Mouse (Mus musculus): Measurements from ENCODE around the gene Inpp5k. TPM values are rescaled to one million over a fixed set of nuclear protein-coding genes. Genes with fewer than 3 reads are reported as not detected.

Gene Inpp5k
- polyA plus RNA-seq, 1 experiment from 2014 or later, result 71.4 TPM

GRCm38 (mm10) chr11:75669176-75669852 lies 38.5 kb downstream of the Inpp5k start:
- TF ChIP-seq CTCF (IDR thresholded peaks at IDR 0.05) (no peak), EP300 (IDR thresholded peaks at IDR 0.05) (no peak)
- no peak overlapping the region for H3K4me3 ChIP-seq (ENCODE audit: low read depth, low read length)
- ATAC-seq, result no peak
- H3K4me2 ChIP-seq (replicated peaks; ENCODE audit: low read depth, low read length), result no peak overlapping the region
- no peak overlapping the region for H3K9ac ChIP-seq (replicated peaks; ENCODE audit: low read depth)
- no peaks in the 10 kb centered on the region for H3K4me1 ChIP-seq (ENCODE audit: insufficient read depth, low read depth, low read length)
- no peaks in the 10 kb centered on the region for H3K27me3 ChIP-seq (replicated peaks; ENCODE audit: insufficient read depth, low read length)
- H3K9me3 ChIP-seq (ENCODE audit: low read length), result no peaks in the 10 kb centered on the region
- no peak overlapping the region for H3K27ac ChIP-seq (ENCODE audit: low read length)
- WGBS, result 83% methylated on average over 11 of the region's 11 CpGs
- H3K36me3 ChIP-seq (ENCODE audit: insufficient read depth, low read length), result peaks cover 81% of the 10 kb centered on the region
- no peak for DNase-seq (ENCODE audit: low spot score)

- Histone ChIP-seq H3K27ac (ENCODE audit: low read length) (no peak overlapping the region), H3K4me1 (ENCODE audit: insufficient read depth, low read depth, low read length) (no peaks in the 10 kb centered on the region), H3K36me3 (ENCODE audit: insufficient read depth, low read length) (peaks cover 81% of the 10 kb centered on the region), H3K4me3 (ENCODE audit: low read depth, low read length) (no peak overlapping the region), H3K9ac (replicated peaks; ENCODE audit: low read depth) (no peak overlapping the region), H3K4me2 (replicated peaks; ENCODE audit: low read depth, low read length) (no peak overlapping the region), H3K27me3 (replicated peaks; ENCODE audit: insufficient read depth, low read length) (no peaks in the 10 kb centered on the region), H3K9me3 (ENCODE audit: low read length) (no peaks in the 10 kb centered on the region)
- ATAC-seq (no peak), DNase-seq (ENCODE audit: low spot score) (no peak)
- 83% methylated on average over 12 of the region's 12 CpGs for WGBS
- TF ChIP-seq EP300 (IDR thresholded peaks at IDR 0.05) (no peak), CTCF (IDR thresholded peaks at IDR 0.05) (no peak)
Measured at GRCm38 (mm10) chr11:75669853-75670200, 39.0 kb downstream of the Inpp5k start.

- no peak overlapping the region for H3K4me2 ChIP-seq (replicated peaks; ENCODE audit: low read depth, low read length)
- peaks cover 64% of the 10 kb centered on the region for H3K36me3 ChIP-seq (ENCODE audit: insufficient read depth, low read length)
- DNase-seq (ENCODE audit: low spot score), result no peak
- ATAC-seq, result no peak
- H3K9me3 ChIP-seq (ENCODE audit: low read length), result no peaks in the 10 kb centered on the region
- H3K4me1 ChIP-seq (ENCODE audit: insufficient read depth, low read depth, low read length), result no peaks in the 10 kb centered on the region
- no peak overlapping the region for H3K4me3 ChIP-seq (ENCODE audit: low read depth, low read length)
- H3K27me3 ChIP-seq (replicated peaks; ENCODE audit: insufficient read depth, low read length), result no peaks in the 10 kb centered on the region
- WGBS, result 83% methylated on average over 22 of the region's 22 CpGs
- H3K27ac ChIP-seq (ENCODE audit: low read length), result no peak overlapping the region
- no peak overlapping the region for H3K9ac ChIP-seq (replicated peaks; ENCODE audit: low read depth)
- no peak for TF ChIP-seq EP300 (IDR thresholded peaks at IDR 0.05)
- no peak for TF ChIP-seq CTCF (IDR thresholded peaks at IDR 0.05)
Measured at GRCm38 (mm10) chr11:75671426-75672180, 40.8 kb downstream of the Inpp5k start.

DNA sequence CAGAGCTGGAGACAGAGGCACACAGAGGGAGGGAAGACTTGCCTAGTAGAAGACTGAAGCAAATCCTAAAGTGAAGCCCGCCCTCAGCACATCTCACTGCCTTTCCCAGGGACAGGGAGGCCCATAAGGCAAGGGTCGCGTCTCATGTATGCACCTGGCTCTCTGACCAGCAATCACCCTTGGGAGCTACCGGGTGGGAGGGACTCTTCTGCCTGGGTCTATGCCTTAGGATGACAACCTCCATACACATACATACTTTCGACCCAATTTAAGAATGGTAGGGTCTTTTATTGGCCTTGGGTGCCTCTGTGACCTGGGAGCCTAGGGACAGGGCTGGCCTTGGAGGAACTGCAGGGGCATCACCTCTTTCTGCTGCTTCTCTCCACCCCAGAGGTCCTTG lies 42.6 kb downstream of the Inpp5k start:
- WGBS, result 93% methylated on average over 4 of the region's 5 CpGs
- peaks cover 53% of the 10 kb centered on the region for H3K36me3 ChIP-seq (ENCODE audit: insufficient read depth, low read length)
- no peak for ATAC-seq

DNA sequence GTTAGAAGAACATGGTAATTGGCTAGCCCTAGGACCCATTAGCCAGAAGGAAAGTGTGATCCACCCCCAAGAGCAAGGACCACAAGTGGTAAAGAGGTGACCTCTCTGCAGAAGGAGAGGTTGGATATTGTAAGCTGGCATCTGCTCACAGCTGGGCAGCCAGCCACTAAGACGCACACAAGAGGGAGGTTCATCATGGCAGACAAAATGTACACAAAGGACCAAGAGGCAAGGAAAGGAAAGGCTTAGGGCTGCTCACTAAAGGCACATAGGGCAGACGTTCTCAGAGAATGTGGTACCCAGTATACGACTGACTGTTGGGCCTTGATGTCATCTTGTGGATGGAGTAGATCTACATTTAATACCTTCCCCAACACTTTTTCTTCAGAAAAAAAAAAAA lies 44.1 kb downstream of the Inpp5k start:
- Histone ChIP-seq H3K9me3 (ENCODE audit: low read length) (no peaks in the 10 kb centered on the region), H3K9ac (replicated peaks; ENCODE audit: low read depth) (no peak overlapping the region), H3K36me3 (ENCODE audit: insufficient read depth, low read length) (peaks cover 38% of the 10 kb centered on the region), H3K4me2 (replicated peaks; ENCODE audit: low read depth, low read length) (no peak overlapping the region), H3K27me3 (replicated peaks; ENCODE audit: insufficient read depth, low read length) (no peaks in the 10 kb centered on the region), H3K4me3 (ENCODE audit: low read depth, low read length) (no peak overlapping the region), H3K27ac (ENCODE audit: low read length) (no peak overlapping the region), H3K4me1 (ENCODE audit: insufficient read depth, low read depth, low read length) (0 out of 2 replicates have a peak, but pooled peaks cover 3% of the 10 kb centered on the region)
- DNase-seq (ENCODE audit: low spot score), result no peak
- TF ChIP-seq EP300 (IDR thresholded peaks at IDR 0.05) (no peak), CTCF (IDR thresholded peaks at IDR 0.05) (no peak)
- no peak for ATAC-seq
- WGBS, result 68% methylated on average over 3 of the region's 3 CpGs

More for the DNA sequence above, 42.6 kb downstream of the Inpp5k start:
- no peak for DNase-seq (ENCODE audit: low spot score)
- H3K4me1 ChIP-seq (ENCODE audit: insufficient read depth, low read depth, low read length), result 0 out of 2 replicates have a peak, but pooled peaks cover under 1% of the 10 kb centered on the region
- H3K4me2 ChIP-seq (replicated peaks; ENCODE audit: low read depth, low read length), result no peak overlapping the region
- TF ChIP-seq EP300 (IDR thresholded peaks at IDR 0.05) (no peak), CTCF (IDR thresholded peaks at IDR 0.05) (no peak)
- H3K9me3 ChIP-seq (ENCODE audit: low read length), result no peaks in the 10 kb centered on the region
- H3K27me3 ChIP-seq (replicated peaks; ENCODE audit: insufficient read depth, low read length), result no peaks in the 10 kb centered on the region
- no peak overlapping the region for H3K4me3 ChIP-seq (ENCODE audit: low read depth, low read length)
- H3K9ac ChIP-seq (replicated peaks; ENCODE audit: low read depth), result no peak overlapping the region
- H3K27ac ChIP-seq (ENCODE audit: low read length), result no peak overlapping the region

DNA sequence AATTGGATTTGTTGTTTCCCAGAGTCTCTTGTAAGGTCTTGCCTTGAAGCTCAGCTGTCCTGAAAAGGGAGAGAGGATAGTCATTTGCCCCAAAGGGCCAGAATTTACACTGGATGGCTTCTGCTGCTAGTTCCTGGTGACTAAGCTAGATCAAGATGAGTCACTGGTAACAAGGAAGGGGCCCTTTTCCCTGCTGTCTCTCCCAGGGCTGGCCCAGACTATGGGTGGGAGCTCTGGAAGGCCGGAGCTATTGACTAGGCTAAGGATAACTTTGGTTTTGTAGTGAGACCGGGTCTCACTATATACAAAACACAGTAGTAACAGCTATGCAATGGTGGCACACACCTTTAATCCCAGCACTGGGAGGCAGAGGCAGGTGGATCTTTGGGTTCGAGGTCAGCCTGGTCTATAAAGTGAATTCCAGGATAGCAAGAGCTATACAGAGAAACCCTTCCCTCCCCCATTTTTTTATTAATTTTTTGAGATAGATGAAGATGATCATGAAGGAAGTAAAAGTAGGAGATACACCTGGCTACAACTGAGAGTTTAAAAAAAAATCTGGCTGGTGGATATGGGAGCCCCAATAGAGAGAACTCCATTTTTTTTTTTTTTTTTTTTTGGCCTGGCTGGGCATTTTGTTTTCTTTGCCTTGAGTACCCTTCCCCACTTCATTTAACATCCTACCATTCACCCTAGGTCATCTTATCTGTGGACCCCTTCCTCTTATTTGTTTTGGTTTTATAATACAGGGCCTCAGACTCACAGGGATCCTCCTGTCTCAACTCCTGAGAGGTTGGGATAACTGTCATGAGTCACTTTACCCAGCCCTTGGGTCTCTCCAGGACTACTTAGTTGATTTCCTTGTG lies 47.3 kb downstream of the Inpp5k start:
- Histone ChIP-seq H3K4me3 (ENCODE audit: low read depth, low read length) (peak overlapping the region; percentile 100), H3K36me3 (ENCODE audit: insufficient read depth, low read length) (0 out of 2 replicates have a peak, but pooled peaks cover 6% of the 10 kb centered on the region), H3K9me3 (ENCODE audit: low read length) (no peaks in the 10 kb centered on the region), H3K27ac (ENCODE audit: low read length) (peak overlapping the region; percentile 98), H3K9ac (replicated peaks; ENCODE audit: low read depth) (peak overlapping the region; percentile 29; the same call in 1 of the 2 replicates), H3K4me2 (replicated peaks; ENCODE audit: low read depth, low read length) (peak overlapping the region; percentile 68), H3K27me3 (replicated peaks; ENCODE audit: insufficient read depth, low read length) (no peaks in the 10 kb centered on the region), H3K4me1 (ENCODE audit: insufficient read depth, low read depth, low read length) (peaks cover 8% of the 10 kb centered on the region; the same call in 1 of the 2 replicates)
- no peak for DNase-seq (ENCODE audit: low spot score)
- ATAC-seq, result no peak
- TF ChIP-seq EP300 (IDR thresholded peaks at IDR 0.05), result no peak
- TF ChIP-seq CTCF (IDR thresholded peaks at IDR 0.05), result no peak
- WGBS, result 80% methylated on average over 3 of the region's 3 CpGs

All from lung, postnatal 0 days (tissue).